Mouse (Mus musculus) hindbrain, embryonic 16.5 days (tissue): ENCODE measurements around the gene 2010111I01Rik. TPM values are rescaled to one million over a fixed set of nuclear protein-coding genes. Genes with fewer than 3 reads are reported as not detected.
A peak's percentile ranks its signal among the peaks of the same experiment; 100 is the strongest.

Experiments used
- ATAC-seq: fragments of 200-750 bp; cut with Nextera tagmentation; 2 replicates; pipeline ENCODE4 v1.8.0; 2017; ENCODE audit warnings: moderate TSS enrichment, moderate library complexity
- H3K27ac ChIP-seq: fragments of 300-500 bp; sonication (generic); 2 replicates; pipeline ENCODE4 v1.5.1; 2014; ENCODE audit warnings: low read depth, mild to moderate bottlenecking, control low read depth, low read length, moderate library complexity
- H3K27me3 ChIP-seq: fragments of 300-500 bp; sonication (generic); replicated peaks from 2 replicates; pipeline ENCODE4 v1.6.1; 2014; ENCODE audit warnings: low read length; ENCODE audit not compliant: control insufficient read depth, insufficient read depth
- H3K36me3 ChIP-seq: fragments of 300-500 bp; sonication (generic); 2 replicates; pipeline ENCODE4 v1.6.1; 2014; ENCODE audit warnings: mild to moderate bottlenecking, low read length, moderate library complexity, mixed read lengths; ENCODE audit not compliant: control insufficient read depth, insufficient read depth
- H3K4me1 ChIP-seq: fragments of 300-500 bp; sonication (generic); 2 replicates; pipeline ENCODE4 v1.6.1; 2014; ENCODE audit warnings: low read depth, low read length; ENCODE audit not compliant: control insufficient read depth, insufficient read depth
- H3K4me2 ChIP-seq: fragments of 300-500 bp; sonication (generic); 2 replicates; pipeline ENCODE4 v1.6.1; 2014; ENCODE audit warnings: mild to moderate bottlenecking, low read length, control low read depth, moderate library complexity
- H3K4me3 ChIP-seq: fragments of 300-500 bp; sonication (generic); 2 replicates; pipeline ENCODE4 v1.5.1; 2014; ENCODE audit warnings: mild to moderate bottlenecking, low read length, control low read depth, moderate library complexity
- H3K9ac ChIP-seq: fragments of 300-500 bp; sonication (generic); 2 replicates; pipeline ENCODE4 v1.6.1; 2014; ENCODE audit warnings: low read depth, mild to moderate bottlenecking, control low read depth, low read length, moderate library complexity
- H3K9me3 ChIP-seq: fragments of 300-500 bp; sonication (generic); 2 replicates; pipeline ENCODE4 v1.6.1; 2014; ENCODE audit warnings: mild to moderate bottlenecking, low read length, moderate library complexity; ENCODE audit not compliant: control insufficient read depth
- WGBS: fragments of 180-500 bp; shearing (Covaris S2); extraction: QIAGEN DNeasy Blood & Tissue Kit; methylation state at CpG from one replicate; pipeline ENCODE4 v1.1.7; 2014; 5-methylcytosine and 5-hydroxymethylcytosine counted together
- polyA plus RNA-seq: library from polyadenylated mRNA; unstranded; fragments of >200 nt; fragmentation: Nextera tagmentation; extraction: Ambion mirVana; gene quantifications from 2 replicates; pipeline ENCODE4 v1.2.1, GENCODE M21; 2015

Gene 2010111I01Rik
- polyA plus RNA-seq, 1 experiment from 2014 or later: 28.6 TPM

DNA sequence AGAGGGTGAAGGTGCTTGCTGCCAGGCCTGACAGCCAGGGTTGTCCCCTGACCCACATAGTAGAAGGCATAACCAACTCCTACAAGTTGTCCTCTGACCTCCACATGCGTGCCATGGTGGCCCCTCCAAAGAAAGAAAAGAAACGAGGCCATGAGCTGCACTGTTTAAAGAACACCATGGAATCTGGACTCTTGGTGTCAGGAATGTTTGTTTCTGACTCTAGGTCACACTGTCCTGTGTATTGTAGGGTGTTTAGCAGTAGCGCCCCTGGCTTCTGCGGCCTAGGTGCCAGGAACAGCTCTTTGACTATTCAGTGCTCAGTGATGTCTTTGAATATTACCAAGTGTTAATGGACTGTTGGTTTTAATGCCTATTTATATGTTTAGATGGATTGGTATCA, 8.4 kb downstream of the 2010111I01Rik start:
- Histone ChIP-seq H3K4me1 (no peaks in the 10 kb centered on the region), H3K9ac (no peak overlapping the region), H3K27ac (no peak overlapping the region), H3K27me3 (no peaks in the 10 kb centered on the region), H3K4me3 (no peak overlapping the region), H3K9me3 (no peaks in the 10 kb centered on the region), H3K36me3 (no peaks in the 10 kb centered on the region), H3K4me2 (no peak overlapping the region)
- ATAC-seq: no peak
- 72% methylated on average over 4 of the region's 4 CpGs for WGBS

DNA sequence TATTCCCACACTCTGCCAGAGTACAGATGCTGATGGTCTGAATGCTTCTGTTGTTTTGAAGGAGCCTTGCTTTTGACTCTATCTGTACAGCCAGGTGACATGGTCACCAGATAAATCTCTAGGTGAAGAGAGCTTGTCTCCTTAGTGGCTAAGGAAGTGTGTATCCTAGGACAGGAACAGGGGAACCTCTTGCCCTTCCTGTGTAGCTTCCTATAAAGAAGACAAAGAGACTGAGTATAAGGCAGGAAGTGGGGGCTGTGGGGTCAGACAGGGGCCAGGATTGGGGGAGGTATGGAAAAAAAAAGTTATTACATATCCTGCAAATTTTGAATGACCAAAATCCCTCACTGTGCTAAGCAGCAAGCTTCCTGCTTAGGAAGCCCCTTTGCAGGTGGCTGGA, 13.4 kb downstream of the 2010111I01Rik start:
- H3K27ac ChIP-seq: no peak overlapping the region
- H3K4me3 ChIP-seq: no peak overlapping the region
- no peaks in the 10 kb centered on the region; the same call in 1 of the 2 replicates for H3K4me1 ChIP-seq
- no peaks in the 10 kb centered on the region for H3K36me3 ChIP-seq
- H3K9me3 ChIP-seq: no peaks in the 10 kb centered on the region
- no peak for ATAC-seq
- H3K27me3 ChIP-seq: no peaks in the 10 kb centered on the region
- H3K9ac ChIP-seq: no peak overlapping the region
- H3K4me2 ChIP-seq: no peak overlapping the region

DNA sequence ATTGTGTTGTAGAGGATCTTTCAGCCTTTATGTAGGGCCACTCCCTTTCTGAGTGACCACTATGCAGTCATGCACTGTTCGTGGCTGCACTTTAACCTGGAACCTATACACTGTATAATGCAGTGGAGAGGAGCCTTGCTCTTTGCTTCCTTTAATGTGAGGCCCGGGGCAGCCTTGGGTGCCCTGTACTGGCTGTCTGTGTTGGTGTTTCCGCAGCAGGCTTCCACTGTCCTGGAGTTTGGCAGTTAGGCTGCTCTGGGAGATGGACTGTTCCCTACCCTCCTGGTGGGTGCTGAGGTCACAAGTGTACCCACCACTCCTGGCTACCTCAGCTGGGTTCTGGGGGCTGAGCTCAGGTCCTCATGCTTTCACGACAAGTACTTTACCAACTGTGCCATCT, 14.1 kb downstream of the 2010111I01Rik start:
- H3K27ac ChIP-seq: no peak overlapping the region

DNA sequence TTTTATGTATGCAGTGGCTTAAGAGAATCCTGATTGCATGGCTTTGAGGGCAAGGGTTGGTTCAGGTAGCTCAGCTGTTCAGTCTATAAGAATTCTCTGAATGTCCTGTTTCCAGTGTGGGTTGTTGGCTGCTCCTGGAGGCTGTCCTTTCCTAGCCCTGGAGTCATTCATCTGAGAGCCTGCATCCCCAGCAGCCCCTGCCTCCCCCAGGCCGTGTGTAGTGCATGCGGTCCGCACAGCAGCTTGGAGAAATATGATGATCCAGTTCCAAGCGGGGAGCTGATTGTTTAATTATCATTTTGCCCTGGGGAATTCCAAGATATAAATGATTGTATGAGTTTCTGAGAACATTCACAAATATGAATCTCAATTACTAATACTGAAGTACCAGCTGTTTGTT, 14.5 kb downstream of the 2010111I01Rik start:
- Histone ChIP-seq H3K27me3 (no peaks in the 10 kb centered on the region), H3K9ac (no peak overlapping the region), H3K9me3 (no peaks in the 10 kb centered on the region), H3K4me3 (no peak overlapping the region), H3K27ac (no peak overlapping the region), H3K36me3 (no peaks in the 10 kb centered on the region), H3K4me1 (no peaks in the 10 kb centered on the region; the same call in 1 of the 2 replicates), H3K4me2 (no peak overlapping the region)
- 49% methylated on average over 4 of the region's 4 CpGs for WGBS
- peak; percentile 60 for ATAC-seq

More for the DNA sequence above, 14.1 kb downstream of the 2010111I01Rik start:
- Histone ChIP-seq H3K36me3 (no peaks in the 10 kb centered on the region), H3K27me3 (no peaks in the 10 kb centered on the region), H3K9me3 (no peaks in the 10 kb centered on the region), H3K4me1 (no peaks in the 10 kb centered on the region; the same call in 1 of the 2 replicates), H3K9ac (no peak overlapping the region), H3K4me3 (no peak overlapping the region), H3K4me2 (no peak overlapping the region)
- peak; percentile 45; the same call in 1 of the 2 replicates for ATAC-seq
- WGBS: 87% methylated on average over 4 of the region's 4 CpGs

DNA sequence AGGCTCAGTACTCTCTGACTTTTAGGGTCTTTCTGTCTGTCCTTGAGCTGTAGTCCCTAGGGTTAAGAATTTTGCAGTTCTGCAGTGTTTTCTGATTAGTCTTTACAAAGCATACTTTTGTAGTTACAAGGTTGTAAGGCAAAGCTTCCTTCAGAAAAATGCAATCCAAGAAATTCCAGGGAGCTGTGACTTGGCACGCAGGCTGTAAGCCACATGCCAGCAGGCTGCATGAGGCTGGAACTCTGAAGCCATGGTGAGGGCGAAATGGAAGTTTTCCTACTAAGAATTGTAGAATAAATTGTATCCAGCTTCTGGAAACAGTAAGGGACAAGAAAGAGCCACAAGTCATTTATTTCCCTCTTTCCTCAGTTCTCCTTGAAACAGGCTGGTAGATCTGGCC, 15.4 kb downstream of the 2010111I01Rik start:
- H3K4me1 ChIP-seq: no peaks in the 10 kb centered on the region; the same call in 1 of the 2 replicates
- H3K9ac ChIP-seq: no peak overlapping the region
- H3K9me3 ChIP-seq: no peaks in the 10 kb centered on the region
- H3K27me3 ChIP-seq: no peaks in the 10 kb centered on the region
- 65% methylated on average over 2 of the region's 2 CpGs for WGBS
- no peak for ATAC-seq
- H3K36me3 ChIP-seq: no peaks in the 10 kb centered on the region
- H3K4me2 ChIP-seq: no peak overlapping the region
- no peak overlapping the region for H3K27ac ChIP-seq
- H3K4me3 ChIP-seq: no peak overlapping the region

DNA sequence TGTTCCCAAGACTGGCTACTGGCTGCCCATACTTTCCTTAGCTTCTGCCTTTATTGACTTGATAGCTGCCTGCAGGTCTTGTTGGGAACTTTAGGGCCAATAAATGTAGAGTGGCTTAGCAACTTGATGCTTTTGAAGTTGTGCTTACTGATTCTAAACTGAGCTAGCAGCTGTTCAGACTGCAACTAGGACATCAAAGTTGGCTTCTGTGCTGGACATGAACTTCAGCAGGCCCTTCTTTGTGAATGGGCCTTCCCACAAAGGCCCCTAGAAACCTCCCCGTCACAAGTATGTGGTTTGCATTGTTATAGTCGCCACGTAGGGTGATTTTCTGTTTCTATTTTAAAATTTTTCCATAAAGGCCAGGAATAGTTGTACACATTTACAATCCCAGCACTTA, 19.8 kb downstream of the 2010111I01Rik start:
- H3K27me3 ChIP-seq: no peaks in the 10 kb centered on the region
- H3K4me3 ChIP-seq: no peak overlapping the region
- no peaks in the 10 kb centered on the region; the same call in 1 of the 2 replicates for H3K4me1 ChIP-seq
- H3K36me3 ChIP-seq: no peaks in the 10 kb centered on the region
- no peak for ATAC-seq
- WGBS: 81% methylated on average over 3 of the region's 3 CpGs
- H3K4me2 ChIP-seq: no peak overlapping the region
- H3K27ac ChIP-seq: no peak overlapping the region
- H3K9ac ChIP-seq: no peak overlapping the region
- H3K9me3 ChIP-seq: no peaks in the 10 kb centered on the region

DNA sequence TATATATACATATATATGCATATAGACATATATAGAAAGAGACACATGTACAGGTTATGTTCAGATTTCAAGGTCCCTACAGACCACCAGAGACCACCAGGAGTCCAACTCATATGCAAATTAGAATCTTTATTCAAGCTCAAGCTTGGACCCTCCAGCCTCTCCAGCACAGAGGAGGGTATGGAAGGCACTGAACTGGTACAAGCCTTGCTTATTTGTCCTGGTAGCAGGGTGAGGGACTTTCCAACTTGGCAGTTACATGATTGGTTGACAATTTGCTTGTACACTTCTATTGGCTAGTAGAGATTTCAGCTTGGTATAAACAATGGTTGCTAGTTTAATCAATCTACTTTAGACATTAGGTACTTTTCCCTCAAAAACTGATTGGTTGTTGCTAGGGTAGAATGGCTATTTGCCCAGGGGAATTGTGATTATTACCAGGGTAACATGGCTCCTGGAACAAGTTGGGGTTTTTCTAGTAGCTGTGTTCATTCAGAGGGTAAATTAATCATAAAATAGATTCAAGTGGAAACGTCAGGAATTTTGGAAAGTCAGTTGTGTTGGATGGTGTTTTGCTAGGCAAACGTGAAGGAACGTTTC, 25.3 kb downstream of the 2010111I01Rik start:
- 64% methylated on average over 3 of the region's 3 CpGs for WGBS
- Histone ChIP-seq H3K9me3 (no peaks in the 10 kb centered on the region), H3K9ac (no peak overlapping the region), H3K4me2 (no peak overlapping the region), H3K27ac (no peak overlapping the region), H3K4me1 (no peaks in the 10 kb centered on the region), H3K27me3 (no peaks in the 10 kb centered on the region), H3K36me3 (no peaks in the 10 kb centered on the region), H3K4me3 (no peak overlapping the region)
- ATAC-seq: peak; percentile 80

DNA sequence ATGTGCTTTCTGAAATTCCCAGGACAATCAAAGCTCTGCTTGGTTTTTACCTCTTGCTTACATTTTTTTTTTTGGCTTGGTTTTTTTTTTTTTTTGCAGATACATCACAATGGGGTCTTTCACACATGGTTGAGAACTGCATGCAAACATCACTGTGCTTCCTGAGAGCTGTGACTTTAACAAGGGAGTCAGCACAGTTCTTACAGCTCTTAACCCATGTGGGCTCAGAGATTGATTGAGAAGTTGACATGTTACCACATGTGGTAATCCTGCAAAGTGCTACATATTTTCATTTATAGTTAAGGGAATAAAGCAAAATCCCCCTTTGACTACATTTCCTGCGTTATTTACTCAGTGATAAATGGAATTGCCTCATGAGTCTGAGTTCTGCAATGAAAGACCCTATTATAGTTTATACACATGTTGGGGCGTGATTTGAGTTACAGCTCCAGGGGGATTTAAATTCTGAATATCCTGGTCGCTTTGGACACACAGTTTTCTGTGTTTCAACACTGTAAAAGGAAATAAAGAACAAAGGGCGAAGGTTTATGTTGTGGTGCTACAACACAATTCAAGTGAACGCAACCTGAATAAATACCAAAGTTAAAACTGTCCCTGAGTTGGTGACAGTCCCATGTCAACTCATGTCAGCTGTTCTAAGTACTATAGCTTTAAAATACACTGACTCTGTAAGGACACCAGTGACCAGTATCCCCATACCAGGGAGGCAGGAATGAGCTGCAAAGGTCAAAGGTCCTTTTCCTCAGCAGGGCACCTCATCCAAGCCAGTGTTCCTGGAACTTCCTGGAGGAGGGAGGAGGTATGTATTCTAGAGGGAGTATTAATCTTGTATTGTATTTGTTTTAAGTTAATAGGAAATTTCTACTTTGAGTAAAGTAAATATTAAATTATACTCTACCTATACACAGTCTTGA, 29.1 kb downstream of the 2010111I01Rik start:
- Histone ChIP-seq H3K4me3 (no peak overlapping the region), H3K27ac (no peak overlapping the region), H3K9me3 (no peaks in the 10 kb centered on the region), H3K4me1 (no peaks in the 10 kb centered on the region), H3K27me3 (no peaks in the 10 kb centered on the region), H3K9ac (no peak overlapping the region), H3K36me3 (no peaks in the 10 kb centered on the region), H3K4me2 (no peak overlapping the region)
- ATAC-seq: no peak
- 81% methylated on average over 5 of the region's 5 CpGs for WGBS

DNA sequence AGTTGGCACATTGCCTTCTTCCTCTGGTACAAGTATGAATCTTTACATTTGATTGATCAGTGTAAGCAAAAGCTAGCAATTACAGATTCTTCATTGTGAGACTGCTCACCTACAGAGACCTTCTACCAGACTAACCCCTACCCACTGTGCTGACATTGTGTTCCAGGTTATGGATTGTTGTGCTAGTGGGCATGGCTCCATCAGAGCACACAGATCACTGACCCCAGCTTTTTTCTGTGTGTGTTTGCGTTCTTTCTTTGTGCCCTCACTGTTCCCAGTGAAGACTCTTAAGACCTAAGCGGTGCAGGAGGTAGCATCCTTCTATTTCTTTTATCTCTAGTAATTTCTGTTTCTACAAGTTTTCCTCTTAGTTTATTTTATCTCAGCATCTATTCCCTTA, 32.1 kb downstream of the 2010111I01Rik start:
- no peaks in the 10 kb centered on the region for H3K9me3 ChIP-seq
- no peak overlapping the region for H3K4me3 ChIP-seq
- H3K4me1 ChIP-seq: no peaks in the 10 kb centered on the region
- no peaks in the 10 kb centered on the region for H3K27me3 ChIP-seq
- ATAC-seq: no peak
- H3K27ac ChIP-seq: no peak overlapping the region
- no peaks in the 10 kb centered on the region for H3K36me3 ChIP-seq
- 84% methylated on average over 2 of the region's 2 CpGs for WGBS
- H3K9ac ChIP-seq: no peak overlapping the region
- H3K4me2 ChIP-seq: no peak overlapping the region
